Mouse (Mus musculus): Measurements from ENCODE around the gene Kansl1l.

Kansl1l gene

GRCm38 (mm10) chr1:66700693-66701575 lies 116.4 kb downstream of the Kansl1l start, which contains the start of gene Rpe:
Gene Rpe (plus strand): TSS chr1:66700831.
- in situ Hi-C loops (cut with MboI, MseI), result loop anchor here in 1 of 2 experiments (10.0 kb wide), 1 partner anchor 1506 kb away; no protein-coding TSS in a partner anchor

DNA sequence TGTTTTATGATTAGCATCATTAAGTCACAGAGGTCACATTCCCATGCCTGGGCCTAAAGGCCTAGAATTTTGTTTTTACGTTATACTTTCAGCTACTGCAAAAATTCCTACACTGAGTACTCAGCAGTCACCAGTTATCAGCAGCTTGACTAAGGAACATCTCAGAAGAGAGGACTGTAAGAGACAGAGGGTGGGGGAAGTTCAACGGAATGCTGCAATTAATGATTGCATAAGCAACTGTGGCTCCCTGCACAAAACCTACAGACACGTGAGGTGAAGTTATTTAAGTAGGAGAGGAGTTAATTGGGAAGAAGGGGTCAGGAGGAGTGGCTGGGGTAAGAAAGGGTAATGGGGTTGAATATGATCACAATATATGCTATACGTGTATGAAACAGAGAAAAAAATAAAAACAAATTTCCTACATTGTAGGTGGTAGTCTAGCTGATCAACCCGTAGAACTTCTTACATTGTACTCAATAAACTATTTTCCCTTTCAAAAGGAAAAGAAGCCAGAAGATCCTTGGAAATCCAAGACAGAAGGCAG lies 117.1 kb downstream of the Kansl1l start:
- in situ Hi-C loops (cut with MboI, MseI), result loop anchor here in 1 of 2 experiments (10.0 kb wide), 1 partner anchor 1505 kb away; no protein-coding TSS in a partner anchor

DNA sequence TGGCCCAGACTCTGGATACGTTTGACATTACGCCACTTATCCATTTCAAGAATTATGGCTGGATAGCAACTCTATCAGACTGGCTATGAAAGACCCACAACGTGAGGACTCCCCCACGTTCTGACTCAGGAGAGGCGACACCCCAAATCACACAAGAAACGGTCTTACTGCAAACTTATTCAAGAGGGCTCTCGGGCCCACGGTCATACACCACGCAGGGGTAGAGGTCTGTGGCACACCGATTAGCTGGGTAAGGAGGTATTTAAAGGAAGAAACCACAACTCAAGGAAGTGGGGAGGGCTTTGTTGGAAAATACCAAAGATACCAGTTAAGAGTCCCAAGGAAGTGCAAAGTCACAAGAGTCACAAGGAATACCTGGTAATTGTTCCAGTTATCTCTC lies 117.7 kb downstream of the Kansl1l start:
- in situ Hi-C loops (cut with MboI, MseI), result loop anchor here in 1 of 2 experiments (10.0 kb wide), 1 partner anchor 1505 kb away; no protein-coding TSS in a partner anchor

DNA sequence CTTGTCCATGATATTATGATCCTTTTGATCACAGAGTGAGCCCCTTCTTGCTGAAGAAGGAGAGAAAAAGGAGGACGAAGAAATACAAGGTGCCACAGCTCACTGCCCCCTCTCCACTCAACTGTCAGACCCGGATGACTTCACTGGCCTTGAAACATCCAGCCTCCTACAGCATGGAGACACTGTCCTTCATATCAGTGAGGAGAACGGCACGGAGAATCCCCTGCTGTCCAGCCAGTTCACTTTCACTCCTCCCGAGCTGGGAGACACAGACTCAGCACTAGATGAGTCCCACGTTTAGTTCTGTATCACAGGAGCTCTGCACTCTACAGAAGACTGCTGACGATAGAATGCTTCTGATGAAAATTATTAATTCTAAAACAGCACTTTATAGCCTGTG lies 122.1 kb downstream of the Kansl1l start:
- in situ Hi-C loops (cut with MboI, MseI), result no loop called here

GRCm38 (mm10) chr1:66694266-66694665 lies 123.1 kb downstream of the Kansl1l start:
- in situ Hi-C loops (cut with MboI, MseI), result no loop called here

DNA sequence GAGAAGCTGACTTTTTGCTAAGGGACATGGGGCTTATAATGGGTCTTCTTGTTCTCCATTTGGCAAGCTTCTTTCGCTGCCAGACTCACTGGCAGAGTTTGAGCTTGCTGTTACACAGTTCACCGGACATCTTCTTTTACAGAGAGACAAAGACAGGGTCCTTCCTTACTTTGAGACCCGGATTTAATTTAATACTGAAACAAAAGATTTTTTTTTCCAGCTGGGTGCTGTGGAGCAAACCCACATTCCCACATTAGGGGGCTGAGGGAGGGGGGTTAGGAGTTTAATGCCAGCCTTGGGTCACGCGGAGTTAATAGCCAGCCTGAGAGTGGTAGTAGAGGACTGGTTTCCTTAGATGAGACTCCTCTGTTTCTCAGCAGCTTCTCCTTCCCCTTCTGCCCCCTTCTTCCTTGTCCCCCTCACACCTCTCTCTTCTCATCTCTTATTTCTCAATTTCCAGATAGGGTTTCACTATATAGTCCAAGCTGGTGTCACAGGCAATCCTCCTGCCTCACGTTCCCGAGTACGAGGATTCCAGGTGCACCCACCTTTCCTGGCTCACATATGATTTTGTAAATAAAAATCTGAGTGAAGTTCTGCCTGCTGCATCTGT lies 124.5 kb downstream of the Kansl1l start:
- in situ Hi-C loops (cut with MboI, MseI), result no loop called here

DNA sequence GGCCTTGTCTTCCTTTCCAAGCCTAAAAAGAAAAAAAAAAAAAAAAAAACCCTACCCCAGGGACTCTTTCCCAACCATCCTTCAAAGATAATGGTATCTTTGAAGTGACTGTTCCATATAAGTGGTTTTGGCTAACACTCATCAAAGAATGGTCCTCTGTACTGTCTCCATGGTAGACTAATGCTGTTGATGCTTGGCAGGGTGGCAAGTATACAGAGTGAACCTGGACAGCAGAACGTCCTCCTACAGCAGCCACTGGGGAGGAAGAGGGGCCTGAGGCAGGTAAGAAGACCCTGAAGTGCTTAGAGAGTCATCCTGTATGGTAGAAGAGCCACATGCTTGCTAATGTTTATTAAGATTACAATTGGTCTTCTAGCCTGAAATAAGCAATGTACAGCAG lies 125.1 kb downstream of the Kansl1l start:
- in situ Hi-C loops (cut with MboI, MseI), result no loop called here

- in situ Hi-C loops (cut with MboI, MseI), result no loop called here
Measured at GRCm38 (mm10) chr1:66691772-66692171, 125.6 kb downstream of the Kansl1l start.

GRCm38 (mm10) chr1:66682974-66683373 lies 134.4 kb downstream of the Kansl1l start:
- in situ Hi-C loops (cut with MboI, MseI), result no loop called here

DNA sequence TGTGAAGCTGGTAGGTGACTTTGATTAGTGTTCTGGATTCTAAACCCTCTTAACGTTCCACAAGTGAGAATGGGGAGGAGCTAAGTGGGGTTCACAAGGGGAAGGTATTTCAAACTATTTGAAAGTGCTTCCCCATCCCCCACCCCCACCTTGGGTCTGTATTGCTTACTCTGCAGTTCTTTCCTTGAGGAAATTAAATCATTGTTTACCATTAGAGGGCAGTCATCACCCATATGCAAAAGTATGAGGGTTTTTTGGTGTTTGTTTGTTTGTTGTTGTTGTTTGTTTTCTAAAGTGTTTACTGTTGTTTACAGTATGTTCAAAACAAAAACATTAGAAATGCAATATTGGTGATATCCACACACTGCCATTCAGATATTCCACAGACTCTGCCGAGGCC lies 138.7 kb downstream of the Kansl1l start:
- in situ Hi-C loops (cut with MboI, MseI), result no loop called here

- in situ Hi-C loops (cut with MboI, MseI), result no loop called here
Measured at GRCm38 (mm10) chr1:66677928-66678327, 139.4 kb downstream of the Kansl1l start.

- in situ Hi-C loops (cut with MboI, MseI), result loop anchor here in 1 of 2 experiments (25.0 kb wide), 1 partner anchor 1361 kb away; no protein-coding TSS in a partner anchor
Measured at GRCm38 (mm10) chr1:66672812-66673211, 144.6 kb downstream of the Kansl1l start.

DNA sequence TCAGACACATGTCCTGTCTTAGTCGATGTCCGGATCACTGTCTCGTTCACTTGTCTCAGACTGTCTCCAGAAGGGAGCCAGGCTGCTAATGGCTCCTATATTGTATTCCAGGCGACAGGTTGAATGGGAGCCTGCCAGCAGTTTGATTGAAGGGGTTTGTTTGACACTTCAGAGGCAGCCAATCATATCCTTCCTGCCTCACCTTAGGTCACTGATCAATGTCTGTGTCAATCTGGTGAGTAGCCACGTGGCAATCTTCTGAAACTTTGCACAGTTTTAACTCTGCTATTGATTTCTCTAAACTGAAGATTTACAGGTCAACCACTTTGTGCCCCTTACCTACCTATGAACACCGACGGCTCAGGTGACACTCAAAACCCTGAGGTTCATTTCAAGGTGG lies 145.9 kb downstream of the Kansl1l start:
- in situ Hi-C loops (cut with MboI, MseI), result loop anchor here in 1 of 2 experiments (25.0 kb wide), 1 partner anchor 1359 kb away; no protein-coding TSS in a partner anchor

All from T-helper 17 cell (primary cell).